Comparison of ENCODE assay signal across 8 mouse cellular contexts in genomic region chr13:103920933-103921830, GRCm38 (mm10). TPM values are rescaled to one million over a fixed set of nuclear protein-coding genes. Genes with fewer than 3 reads are reported as not detected.
DNase-seq lines count a peak whose midpoint lies in the region; ATAC-seq and TF ChIP-seq lines count a peak whose summit lies in the region.

No protein-coding gene starts in this region.

- H3K9me3 ChIP-seq in G1E (replicated peaks) = no peaks in the 10 kb centered on the region
- no peaks in the 10 kb centered on the region for H3K9me3 ChIP-seq in lung, embryonic 16.5 days (ENCODE audit: control insufficient read depth, low read length)

- H3K36me3 ChIP-seq in G1E (replicated peaks) = peaks cover 2% of the 10 kb centered on the region
- no peaks in the 10 kb centered on the region for H3K36me3 ChIP-seq in lung, embryonic 16.5 days (ENCODE audit: control insufficient read depth, insufficient read depth, low read length)

- WGBS in lung, embryonic 16.5 days = under 1% methylated on average over 75 of the region's 125 CpGs

- H3K4me2 ChIP-seq in lung, embryonic 16.5 days (ENCODE audit: low read depth, low read length) = peak overlapping the region; percentile 72

- TF ChIP-seq CTCF in G1E (IDR thresholded peaks at IDR 0.05; ENCODE audit: low read depth, low read length) = no peak

- DNase-seq in G1E (ENCODE audit: low spot score) = peak; percentile 80
- peak; percentile 44 for DNase-seq in cerebellum, adult 8-10 months
- peak; percentile 74 for DNase-seq in forelimb bud, embryonic 11.5 days (ENCODE audit: low read depth, low spot score)
- DNase-seq in layer of hippocampus, adult 9-11 months = peak; percentile 82
- peak; percentile 69 for DNase-seq in ovary, postnatal 10 days (ENCODE audit: low spot score)
- peak; percentile 86 for DNase-seq in thymus, postnatal 10 days (ENCODE audit: low spot score in 2 of 2)

- peak overlapping the region; percentile 100 for H3K9ac ChIP-seq in lung, embryonic 16.5 days (ENCODE audit: low read length)

- H3K4me1 ChIP-seq in G1E (ENCODE audit: insufficient read depth, low read depth, low read length) = peaks cover 14% of the 10 kb centered on the region
- H3K4me1 ChIP-seq in lung, embryonic 16.5 days (replicated peaks; ENCODE audit: control insufficient read depth, insufficient read depth, low read length) = peaks cover 13% of the 10 kb centered on the region

- peaks cover 18% of the 10 kb centered on the region for H3K27me3 ChIP-seq in G1E (ENCODE audit: insufficient read depth, low read length)
- no peaks in the 10 kb centered on the region for H3K27me3 ChIP-seq in lung, embryonic 16.5 days (ENCODE audit: control insufficient read depth, insufficient read depth, low read depth, low read length)

- ATAC-seq in G1E (ENCODE audit: extremely low read depth, insufficient number of reproducible peaks, low FRiP score, poor library complexity, severe bottlenecking) = peak; percentile 60
- ATAC-seq in hematopoietic stem cell, adult 5-6 weeks (replicated peaks in 1 of 2; ENCODE audit: insufficient read depth in 1 of 2, low FRiP score in 2 of 2, low TSS enrichment in 1 of 2, low read depth in 1 of 2, poor library complexity in 2 of 2, severe bottlenecking in 2 of 2) = peak; percentile 57 to 65
- ATAC-seq in lung, embryonic 16.5 days (ENCODE audit: low read depth) = peak; percentile 92

- peak overlapping the region; percentile 85 for H3K4me3 ChIP-seq in G1E (ENCODE audit: low read depth, low read length)
- H3K4me3 ChIP-seq in lung, embryonic 16.5 days (ENCODE audit: low read length) = peak overlapping the region; percentile 94

- H3K27ac ChIP-seq in lung, embryonic 16.5 days (ENCODE audit: low read length) = peak overlapping the region; percentile 100

RNA-seq across cellular contexts. Expression of gene Erbin, which starts 0.9 kb away (rescaled TPM):
- total RNA-seq in G1E (2014; fragmentation: Nextera tagmentation) = 135 and 156 TPM in 2 replicates
- total RNA-seq in G1E (2017) = 123 and 142 TPM in 2 replicates
- 7.9 and 9.8 TPM in 2 replicates for polyA plus RNA-seq in G1E (2012)
- total RNA-seq in hematopoietic stem cell, adult 5-6 weeks (2017) = 168 TPM in 2 replicates
- 16.8 and 17.2 TPM in 2 replicates for polyA plus RNA-seq in lung, embryonic 16.5 days (2015; fragmentation: Nextera tagmentation; extraction: Ambion mirVana)

Comparison
In these comparisons a context has a peak if more than half of its experiments do, and no peak if none do; other contexts are left out.
1. Peak in every context shown above with its lines: DNase-seq, ATAC-seq, H3K4me3 ChIP-seq and H3K27ac ChIP-seq.